Mouse (Mus musculus) ovary, adult 18-20 months (tissue): ENCODE data around the gene Efna4.

ENCODE experiments used
- DNase-seq: peaks from one replicate; pipeline ENCODE4 v3.0.0; 2022; ENCODE audit warnings: low spot score, mixed read lengths

The Efna4 gene

GRCm38 (mm10) chr3:89330948-89331347 lies 6.9 kb downstream of the Efna4 start:
- no peak for DNase-seq

- no peak for DNase-seq
These were observed 7.5 kb downstream of the Efna4 start for GRCm38 (mm10) chr3:89330346-89330745.

GRCm38 (mm10) chr3:89328623-89329022 lies 9.2 kb downstream of the Efna4 start:
- DNase-seq, result no peak

- no peak for DNase-seq
These were observed 10.4 kb downstream of the Efna4 start for GRCm38 (mm10) chr3:89327371-89327870.

GRCm38 (mm10) chr3:89325882-89326281 lies 11.9 kb downstream of the Efna4 start:
- DNase-seq, result no peak

- DNase-seq, result no peak
These were observed 15.2 kb downstream of the Efna4 start, which contains the start of gene Efna3 for GRCm38 (mm10) chr3:89322514-89323165. Gene Efna3 (minus strand): TSS chr3:89322965.

GRCm38 (mm10) chr3:89322131-89322500 lies 15.7 kb downstream of the Efna4 start:
- DNase-seq, result no peak

- DNase-seq, result no peak
These were observed 16.4 kb downstream of the Efna4 start for GRCm38 (mm10) chr3:89321183-89322130.

- no peak for DNase-seq
These were observed 17.1 kb downstream of the Efna4 start for GRCm38 (mm10) chr3:89320581-89321182.

- no peak for DNase-seq
These were observed 18.1 kb downstream of the Efna4 start for GRCm38 (mm10) chr3:89319591-89320350.

GRCm38 (mm10) chr3:89318971-89319590 lies 18.7 kb downstream of the Efna4 start:
- DNase-seq, result no peak

GRCm38 (mm10) chr3:89318316-89318715 lies 19.5 kb downstream of the Efna4 start:
- no peak for DNase-seq

- DNase-seq, result no peak
These were observed 20.6 kb downstream of the Efna4 start for GRCm38 (mm10) chr3:89317246-89317645.

GRCm38 (mm10) chr3:89316833-89317232 lies 21.0 kb downstream of the Efna4 start:
- DNase-seq, result peak; percentile 71

GRCm38 (mm10) chr3:89315930-89316831 lies 21.6 kb downstream of the Efna4 start:
- DNase-seq, result no peak

- no peak for DNase-seq
These were observed 22.5 kb downstream of the Efna4 start for GRCm38 (mm10) chr3:89315195-89315929.

GRCm38 (mm10) chr3:89314791-89315190 lies 23.0 kb downstream of the Efna4 start:
- DNase-seq, result no peak

GRCm38 (mm10) chr3:89314340-89314739 lies 23.5 kb downstream of the Efna4 start:
- no peak for DNase-seq

- peak; percentile 51 for DNase-seq
These were observed 29.7 kb downstream of the Efna4 start for GRCm38 (mm10) chr3:89308089-89308488.
